Mouse (Mus musculus): ENCODE data around the gene Gm10644. TPM values are rescaled to one million over a fixed set of nuclear protein-coding genes. Genes with fewer than 3 reads are reported as not detected.

Gm10644 gene
- total and polyA plus RNA-seq, 2 experiments from 2014 or later, result 0.39 to 0.60 TPM

DNA sequence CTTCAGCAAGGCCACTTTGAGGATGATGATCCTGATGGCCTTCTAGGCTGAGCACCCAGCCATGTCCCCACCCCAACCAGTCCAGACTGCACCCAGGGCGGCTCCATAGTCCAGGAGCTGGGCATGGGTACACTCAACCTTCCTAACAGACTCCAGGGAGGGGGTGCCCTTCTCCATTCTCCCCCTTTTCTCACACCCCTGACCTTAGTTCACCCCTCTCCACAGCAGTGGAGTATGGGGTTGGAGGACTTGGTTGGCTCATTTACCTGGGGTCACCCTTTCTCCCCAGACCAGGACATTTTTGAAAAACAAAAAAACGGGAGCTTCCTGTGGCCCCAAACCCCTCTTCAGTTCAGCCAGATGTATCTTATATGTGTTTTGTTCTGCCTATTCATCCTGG, 44.8 kb upstream of the Gm10644 start:
- DNase-seq (ENCODE audit: low spot score) (no peak), ATAC-seq (ENCODE audit: low FRiP score) (no peak)
- no peak overlapping the region for H3K9ac ChIP-seq (replicated peaks; ENCODE audit: low read length, poor library complexity, severe bottlenecking)
- peaks cover 5% of the 10 kb centered on the region; the same call in 1 of the 2 replicates for H3K4me1 ChIP-seq (ENCODE audit: insufficient read depth, low read length)
- no peak overlapping the region for H3K4me2 ChIP-seq (ENCODE audit: low read depth, low read length, poor library complexity, severe bottlenecking)
- no peak for TF ChIP-seq CTCF (IDR thresholded peaks at IDR 0.05)
- no peak overlapping the region for H3K27ac ChIP-seq (ENCODE audit: low read depth, low read length)
- no peaks in the 10 kb centered on the region for H3K27me3 ChIP-seq (ENCODE audit: insufficient read depth, low read length)
- WGBS, result 92% methylated on average over 2 of the region's 2 CpGs
- H3K4me3 ChIP-seq (ENCODE audit: low read depth, low read length), result no peak overlapping the region
- no peaks in the 10 kb centered on the region for H3K9me3 ChIP-seq (ENCODE audit: low read length)
- H3K36me3 ChIP-seq (ENCODE audit: insufficient read depth, low read length), result no peaks in the 10 kb centered on the region

DNA sequence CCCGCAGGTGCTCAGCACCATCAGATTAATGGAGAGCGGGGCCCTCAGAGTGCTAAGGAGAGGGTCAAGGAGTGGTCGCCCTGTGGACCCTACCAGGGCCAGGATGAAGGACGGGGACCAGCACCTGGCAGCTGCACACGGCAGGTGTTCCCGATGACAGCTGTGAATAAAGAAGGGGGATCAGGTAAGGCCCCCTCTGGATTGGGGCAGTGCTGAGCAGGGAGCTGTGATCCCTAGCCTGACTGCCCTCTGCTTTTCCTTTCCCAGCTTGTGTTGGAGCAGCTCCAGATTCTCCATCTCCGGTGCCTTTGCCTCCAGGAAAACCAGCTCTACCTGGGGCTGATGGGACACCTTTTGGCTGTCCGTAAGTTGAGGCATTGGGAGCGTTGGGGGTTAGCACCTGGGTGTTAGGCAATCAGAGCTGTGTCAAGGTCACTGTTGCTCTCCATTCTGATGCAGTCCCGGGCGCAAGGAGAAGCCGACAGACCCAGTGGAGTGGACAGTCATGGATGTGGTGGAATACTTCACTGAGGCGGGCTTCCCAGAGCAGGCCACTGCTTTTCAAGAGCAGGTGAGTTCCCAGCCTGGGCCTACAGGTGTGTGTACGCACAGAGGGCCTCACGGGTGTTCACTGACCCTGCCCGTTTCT, 44.2 kb upstream of the Gm10644 start:
- Histone ChIP-seq H3K9ac (replicated peaks; ENCODE audit: low read length, poor library complexity, severe bottlenecking) (no peak overlapping the region; the same call in 1 of the 2 replicates), H3K4me3 (ENCODE audit: low read depth, low read length) (peak overlapping the region; percentile 73), H3K27me3 (ENCODE audit: insufficient read depth, low read length) (no peaks in the 10 kb centered on the region), H3K4me1 (ENCODE audit: insufficient read depth, low read length) (peaks cover 5% of the 10 kb centered on the region; the same call in 1 of the 2 replicates), H3K4me2 (ENCODE audit: low read depth, low read length, poor library complexity, severe bottlenecking) (peak overlapping the region; percentile 92), H3K9me3 (ENCODE audit: low read length) (no peaks in the 10 kb centered on the region), H3K27ac (ENCODE audit: low read depth, low read length) (no peak overlapping the region; the same call in 1 of the 2 replicates), H3K36me3 (ENCODE audit: insufficient read depth, low read length) (no peaks in the 10 kb centered on the region)
- no peak for TF ChIP-seq CTCF (IDR thresholded peaks at IDR 0.05)
- ATAC-seq (ENCODE audit: low FRiP score), result no peak
- no peak for DNase-seq (ENCODE audit: low spot score)
- WGBS, result 72% methylated on average over 16 of the region's 16 CpGs

DNA sequence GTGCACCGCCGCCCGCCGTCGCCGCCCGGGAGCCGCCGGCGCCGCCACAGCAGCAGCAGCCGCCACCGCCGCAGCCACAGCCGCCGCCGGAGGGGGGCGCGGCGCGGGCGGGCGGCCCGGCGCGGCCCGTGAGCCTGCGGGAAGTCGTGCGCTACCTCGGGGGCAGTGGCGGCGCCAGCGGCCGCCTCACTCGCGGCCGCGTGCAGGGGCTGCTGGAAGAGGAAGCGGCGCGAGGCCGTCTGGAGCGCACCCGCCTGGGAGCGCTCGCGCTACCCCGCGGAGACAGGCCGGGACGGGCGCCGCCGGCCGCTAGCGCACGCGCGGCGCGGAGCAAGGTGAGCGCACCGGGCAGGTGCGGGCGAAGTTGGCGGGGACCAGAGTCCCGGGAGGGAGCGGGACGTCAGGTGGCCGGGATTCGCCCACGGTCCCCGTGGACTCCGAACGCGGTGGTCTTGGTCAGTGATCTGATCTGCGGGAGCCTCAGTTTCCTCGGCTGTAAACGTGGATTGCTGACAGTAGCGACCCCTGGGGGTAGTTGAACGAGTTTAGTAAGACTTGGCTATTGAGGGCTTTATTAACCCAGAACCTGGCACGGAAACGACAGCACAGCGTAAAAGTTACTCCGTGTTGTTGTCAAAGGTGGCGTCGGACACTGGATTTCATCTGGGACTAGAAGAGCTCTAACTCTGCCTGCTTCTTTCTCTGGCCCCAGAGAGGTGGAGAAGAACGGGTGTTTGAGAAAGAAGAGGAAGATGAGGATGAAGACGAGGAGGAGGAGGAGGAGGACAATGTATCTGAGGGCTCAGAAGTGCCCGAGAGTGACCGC, 43.4 kb upstream of the Gm10644 start:
- Histone ChIP-seq H3K27ac (ENCODE audit: low read depth, low read length) (peak overlapping the region; percentile 87), H3K27me3 (ENCODE audit: insufficient read depth, low read length) (no peaks in the 10 kb centered on the region), H3K9ac (replicated peaks; ENCODE audit: low read length, poor library complexity, severe bottlenecking) (peak overlapping the region; percentile 79), H3K9me3 (ENCODE audit: low read length) (no peaks in the 10 kb centered on the region), H3K36me3 (ENCODE audit: insufficient read depth, low read length) (no peaks in the 10 kb centered on the region), H3K4me2 (ENCODE audit: low read depth, low read length, poor library complexity, severe bottlenecking) (peak overlapping the region; percentile 92), H3K4me1 (ENCODE audit: insufficient read depth, low read length) (peaks cover 5% of the 10 kb centered on the region; the same call in 1 of the 2 replicates), H3K4me3 (ENCODE audit: low read depth, low read length) (peak overlapping the region; percentile 73)
- ATAC-seq (ENCODE audit: low FRiP score) (0 out of 2 replicates have a peak, but pooled peaks have one; percentile 5), DNase-seq (ENCODE audit: low spot score) (peak; percentile 69)
- 1% methylated on average over 64 of the region's 92 CpGs for WGBS
- TF ChIP-seq CTCF (IDR thresholded peaks at IDR 0.05), result peak; percentile 72

DNA sequence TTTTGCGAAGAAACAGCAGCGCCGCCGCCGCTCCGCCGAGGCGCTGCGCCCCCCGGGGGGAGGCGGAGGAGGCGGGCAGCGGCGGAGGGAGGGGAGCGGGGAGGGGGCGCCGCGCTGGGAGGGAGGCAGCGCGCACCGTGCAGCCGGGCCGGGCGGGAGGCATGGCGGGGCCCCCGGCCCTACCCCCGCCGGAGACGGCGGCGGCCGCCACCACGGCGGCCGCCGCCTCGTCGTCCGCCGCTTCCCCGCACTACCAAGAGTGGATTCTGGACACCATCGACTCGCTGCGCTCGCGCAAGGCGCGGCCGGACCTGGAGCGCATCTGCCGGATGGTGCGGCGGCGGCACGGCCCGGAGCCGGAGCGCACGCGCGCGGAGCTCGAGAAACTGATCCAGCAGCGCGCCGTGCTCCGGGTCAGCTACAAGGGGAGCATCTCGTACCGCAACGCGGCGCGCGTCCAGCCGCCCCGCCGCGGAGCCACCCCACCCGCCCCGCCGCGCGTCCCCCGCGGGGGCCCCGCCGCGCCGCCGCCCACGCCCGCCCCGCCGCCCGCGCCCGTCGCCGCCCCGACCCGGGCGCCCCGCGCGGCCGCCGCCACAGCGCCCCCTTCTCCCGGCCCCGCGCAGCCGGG, 42.6 kb upstream of the Gm10644 start, which contains the start of gene Samd1:
TSS of gene Samd1 (plus strand) at position 162 of the 631 bp plus-strand sequence.
- Histone ChIP-seq H3K4me3 (ENCODE audit: low read depth, low read length) (peak within 1 kb of the TSS; percentile 73), H3K27ac (ENCODE audit: low read depth, low read length) (peak within 1 kb of the TSS; percentile 87), H3K27me3 (ENCODE audit: insufficient read depth, low read length) (no peaks in the 10 kb centered on the region), H3K36me3 (ENCODE audit: insufficient read depth, low read length) (0 out of 2 replicates have a peak, but pooled peaks cover 2% of the 10 kb centered on the region), H3K9ac (replicated peaks; ENCODE audit: low read length, poor library complexity, severe bottlenecking) (peak within 1 kb of the TSS; percentile 79), H3K4me1 (ENCODE audit: insufficient read depth, low read length) (peaks cover 5% of the 10 kb centered on the region; the same call in 1 of the 2 replicates), H3K4me2 (ENCODE audit: low read depth, low read length, poor library complexity, severe bottlenecking) (peak within 1 kb of the TSS; percentile 92), H3K9me3 (ENCODE audit: low read length) (no peaks in the 10 kb centered on the region)
- ATAC-seq (ENCODE audit: low FRiP score) (peak; percentile 21; the same call in 1 of the 2 replicates), DNase-seq (ENCODE audit: low spot score) (peak; percentile 66)
- under 1% methylated on average over 47 of the region's 112 CpGs for WGBS
- no peak for TF ChIP-seq CTCF (IDR thresholded peaks at IDR 0.05)

DNA sequence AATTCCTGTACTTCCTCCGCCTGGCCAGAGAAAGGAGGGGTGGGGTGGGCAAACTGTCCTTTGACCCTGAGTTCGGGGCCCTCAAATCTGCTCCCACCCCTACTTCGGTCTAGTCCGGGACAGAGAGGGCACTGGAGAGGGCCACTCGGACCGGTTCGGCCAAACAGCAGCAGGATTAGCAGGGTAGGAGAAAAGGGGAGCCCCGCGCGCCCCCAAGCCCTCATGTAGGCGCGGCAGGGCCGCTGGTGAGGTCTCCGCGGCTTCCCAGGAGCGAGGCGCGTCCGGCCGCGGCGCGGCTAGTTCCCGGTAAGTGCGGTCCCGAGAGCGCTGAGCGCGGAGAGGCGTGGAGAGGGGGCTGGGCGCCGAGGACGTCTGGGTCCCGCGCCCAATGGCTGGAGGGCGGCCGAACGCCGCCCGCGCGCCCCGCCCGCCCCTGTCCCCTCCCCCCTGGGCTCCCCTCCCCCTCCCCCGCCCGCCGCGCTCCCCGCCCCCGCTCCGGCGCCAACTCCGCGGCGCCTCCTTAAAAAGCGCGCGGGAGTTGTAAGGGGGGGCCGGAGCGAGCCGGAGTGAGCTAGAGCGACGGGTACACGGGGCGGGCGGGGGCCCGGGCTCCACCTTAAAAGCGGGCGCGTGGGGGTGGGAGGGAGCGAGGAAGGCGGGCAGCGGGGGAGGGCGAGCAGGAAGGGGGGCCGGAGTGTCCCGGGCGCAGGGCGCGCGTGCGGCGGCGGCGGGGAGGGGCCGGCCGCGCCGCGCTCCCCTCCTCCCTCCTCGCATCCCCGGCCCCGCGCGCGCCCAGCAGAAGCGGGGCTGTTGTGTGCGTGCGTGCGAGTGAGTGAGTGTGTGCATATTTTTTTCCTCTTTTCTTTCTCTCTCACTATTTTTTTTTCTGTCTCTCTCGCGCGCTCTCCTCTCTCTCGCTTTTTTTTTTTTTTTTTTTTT, 41.8 kb upstream of the Gm10644 start:
- Histone ChIP-seq H3K4me1 (ENCODE audit: insufficient read depth, low read length) (peaks cover 5% of the 10 kb centered on the region; the same call in 1 of the 2 replicates), H3K9ac (replicated peaks; ENCODE audit: low read length, poor library complexity, severe bottlenecking) (peak overlapping the region; percentile 79), H3K4me2 (ENCODE audit: low read depth, low read length, poor library complexity, severe bottlenecking) (peak overlapping the region; percentile 92), H3K36me3 (ENCODE audit: insufficient read depth, low read length) (peaks cover 8% of the 10 kb centered on the region), H3K27me3 (ENCODE audit: insufficient read depth, low read length) (no peaks in the 10 kb centered on the region), H3K9me3 (ENCODE audit: low read length) (no peaks in the 10 kb centered on the region), H3K4me3 (ENCODE audit: low read depth, low read length) (peak overlapping the region; percentile 73), H3K27ac (ENCODE audit: low read depth, low read length) (peak overlapping the region; percentile 87)
- WGBS, result under 1% methylated on average over 32 of the region's 103 CpGs
- no peak for TF ChIP-seq CTCF (IDR thresholded peaks at IDR 0.05)
- peak; percentile 71 for ATAC-seq (ENCODE audit: low FRiP score)
- peak; percentile 86 for DNase-seq (ENCODE audit: low spot score)

Measured in midbrain, postnatal 0 days (tissue).